Mouse (Mus musculus): ENCODE results near the gene Tyms. TPM values are rescaled to one million over a fixed set of nuclear protein-coding genes. Genes with fewer than 3 reads are reported as not detected.

Gene Tyms
- polyA plus RNA-seq, 1 experiment = 94.5 TPM

DNA sequence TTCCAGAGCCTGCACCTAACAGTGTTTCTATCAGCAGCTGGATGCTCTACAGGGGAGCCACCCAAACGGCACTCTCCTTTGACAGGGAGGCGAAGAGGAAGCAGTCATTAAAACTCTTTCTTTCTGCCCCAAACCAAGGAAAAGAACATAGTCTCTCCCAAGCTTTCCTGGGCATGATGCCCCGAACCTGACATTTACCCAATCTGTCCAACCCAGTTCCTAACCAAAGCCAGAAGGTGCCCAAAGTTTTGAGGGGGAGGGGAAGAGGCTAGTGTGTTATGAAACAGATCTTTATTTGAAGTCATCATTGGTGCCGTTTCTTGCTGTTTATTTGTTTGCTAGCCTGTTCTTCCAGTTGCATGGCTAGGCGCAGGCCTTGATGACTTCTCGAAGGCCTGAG is 22.3 kb upstream of the Tyms start:
- no peaks in the 10 kb centered on the region for H3K9me3 ChIP-seq (replicated peaks; ENCODE audit: control insufficient read depth, insufficient read depth, low read length, poor library complexity, severe bottlenecking)
- TF ChIP-seq POLR2A (IDR thresholded peaks at IDR 0.05; ENCODE audit: insufficient read depth, low read length) = no peak
- no peak for TF ChIP-seq CTCF (IDR thresholded peaks at IDR 0.05; ENCODE audit: low read depth, low read length)
- no peak for TF ChIP-seq EP300 (IDR thresholded peaks at IDR 0.05; ENCODE audit: insufficient read depth, low read depth, low read length)
- no peaks in the 10 kb centered on the region for H3K36me3 ChIP-seq (ENCODE audit: control insufficient read depth, insufficient read depth, low read length, poor library complexity, severe bottlenecking)
- no peaks in the 10 kb centered on the region for H3K4me1 ChIP-seq (ENCODE audit: control insufficient read depth, insufficient read depth, low read length)
- no peak overlapping the region for H3K27ac ChIP-seq (ENCODE audit: insufficient read depth, low read length)
- H3K4me3 ChIP-seq (ENCODE audit: low read depth, low read length) = no peak overlapping the region
- H3K9ac ChIP-seq (ENCODE audit: low read depth, poor library complexity, severe bottlenecking) = no peak overlapping the region
- H3K27me3 ChIP-seq (ENCODE audit: control insufficient read depth, insufficient read depth, low read length, poor library complexity, severe bottlenecking) = no peaks in the 10 kb centered on the region

DNA sequence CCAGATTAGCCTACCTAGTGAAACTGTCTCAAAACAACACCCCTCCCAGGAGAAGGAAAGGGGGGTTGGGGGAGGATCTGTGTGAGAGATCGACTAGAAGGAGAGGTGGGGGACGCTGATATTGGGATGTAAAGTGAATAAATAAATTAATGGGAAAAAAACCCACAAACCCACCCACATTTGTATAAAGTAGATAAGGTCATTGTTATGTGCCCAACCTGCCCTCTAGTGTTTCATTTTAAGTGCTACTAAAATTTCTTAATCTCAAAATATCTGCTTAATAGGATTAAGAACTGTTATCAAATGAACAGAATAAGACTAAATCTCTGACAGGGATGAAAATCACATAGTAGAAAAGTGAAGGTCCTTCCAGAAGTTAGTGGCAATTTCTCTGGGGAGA is 21.0 kb upstream of the Tyms start:
- H3K4me3 ChIP-seq (ENCODE audit: low read depth, low read length) = no peak overlapping the region
- H3K36me3 ChIP-seq (ENCODE audit: control insufficient read depth, insufficient read depth, low read length, poor library complexity, severe bottlenecking) = no peaks in the 10 kb centered on the region
- H3K9ac ChIP-seq (ENCODE audit: low read depth, poor library complexity, severe bottlenecking) = no peak overlapping the region
- H3K9me3 ChIP-seq (replicated peaks; ENCODE audit: control insufficient read depth, insufficient read depth, low read length, poor library complexity, severe bottlenecking) = 0 out of 2 replicates have a peak, but pooled peaks cover 3% of the 10 kb centered on the region
- no peaks in the 10 kb centered on the region for H3K27me3 ChIP-seq (ENCODE audit: control insufficient read depth, insufficient read depth, low read length, poor library complexity, severe bottlenecking)
- no peaks in the 10 kb centered on the region for H3K4me1 ChIP-seq (ENCODE audit: control insufficient read depth, insufficient read depth, low read length)
- H3K27ac ChIP-seq (ENCODE audit: insufficient read depth, low read length) = no peak overlapping the region
- no peak for TF ChIP-seq CTCF (IDR thresholded peaks at IDR 0.05; ENCODE audit: low read depth, low read length)
- TF ChIP-seq POLR2A (IDR thresholded peaks at IDR 0.05; ENCODE audit: insufficient read depth, low read length) = no peak
- TF ChIP-seq EP300 (IDR thresholded peaks at IDR 0.05; ENCODE audit: insufficient read depth, low read depth, low read length) = no peak

DNA sequence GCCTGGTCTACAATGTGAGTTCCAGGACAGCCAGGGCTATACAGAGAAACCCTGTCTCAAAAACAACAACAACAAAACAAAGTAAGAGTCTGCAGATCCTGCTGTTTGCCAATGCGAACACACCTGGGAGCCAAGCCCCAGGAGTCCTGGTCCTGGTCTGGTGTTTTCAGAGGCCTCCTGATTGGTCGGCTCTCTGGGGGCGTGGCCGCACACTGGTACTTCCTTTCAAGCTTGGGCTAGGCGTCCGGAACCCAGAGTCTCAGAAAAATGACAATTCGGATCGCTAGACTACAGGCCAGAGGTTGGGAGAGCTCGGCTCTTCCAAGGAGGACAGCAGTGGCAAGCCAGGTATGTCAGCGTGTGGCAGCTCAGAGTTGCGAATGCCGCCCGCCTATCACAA is 19.3 kb upstream of the Tyms start:
- Histone ChIP-seq H3K9ac (ENCODE audit: low read depth, poor library complexity, severe bottlenecking) (peak overlapping the region; percentile 13), H3K36me3 (ENCODE audit: control insufficient read depth, insufficient read depth, low read length, poor library complexity, severe bottlenecking) (no peaks in the 10 kb centered on the region), H3K9me3 (replicated peaks; ENCODE audit: control insufficient read depth, insufficient read depth, low read length, poor library complexity, severe bottlenecking) (0 out of 2 replicates have a peak, but pooled peaks cover 3% of the 10 kb centered on the region), H3K27ac (ENCODE audit: insufficient read depth, low read length) (no peak overlapping the region), H3K4me1 (ENCODE audit: control insufficient read depth, insufficient read depth, low read length) (no peaks in the 10 kb centered on the region), H3K27me3 (ENCODE audit: control insufficient read depth, insufficient read depth, low read length, poor library complexity, severe bottlenecking) (no peaks in the 10 kb centered on the region), H3K4me3 (ENCODE audit: low read depth, low read length) (peak overlapping the region; percentile 55)
- TF ChIP-seq POLR2A (IDR thresholded peaks at IDR 0.05; ENCODE audit: insufficient read depth, low read length) = no peak
- TF ChIP-seq CTCF (IDR thresholded peaks at IDR 0.05; ENCODE audit: low read depth, low read length) = no peak
- TF ChIP-seq EP300 (IDR thresholded peaks at IDR 0.05; ENCODE audit: insufficient read depth, low read depth, low read length) = no peak

DNA sequence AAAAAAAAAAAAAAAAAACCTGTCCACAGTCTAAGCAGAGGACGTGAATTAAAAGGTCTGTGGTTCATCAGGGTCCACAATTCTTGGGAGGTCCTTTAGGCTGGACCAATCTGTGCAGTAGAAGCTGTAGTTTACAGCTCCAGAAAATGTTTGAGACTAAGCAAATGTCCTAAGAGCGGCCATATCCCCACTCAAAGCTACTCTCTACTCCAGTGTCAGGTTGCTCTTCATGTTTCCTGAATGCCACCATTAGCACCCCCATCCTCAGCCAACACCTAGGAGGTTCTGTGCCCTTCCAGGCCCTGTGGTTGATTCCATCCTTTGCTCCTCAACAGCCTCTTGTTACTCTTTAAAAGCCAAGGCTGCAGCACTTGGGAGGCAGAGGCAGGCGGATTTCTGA is 1.0 kb downstream of the Tyms start:
- TF ChIP-seq CTCF (IDR thresholded peaks at IDR 0.05; ENCODE audit: low read depth, low read length) = no peak
- no peak for TF ChIP-seq EP300 (IDR thresholded peaks at IDR 0.05; ENCODE audit: insufficient read depth, low read depth, low read length)
- TF ChIP-seq POLR2A (IDR thresholded peaks at IDR 0.05; ENCODE audit: insufficient read depth, low read length) = no peak
- Histone ChIP-seq H3K36me3 (ENCODE audit: control insufficient read depth, insufficient read depth, low read length, poor library complexity, severe bottlenecking) (peaks cover 41% of the 10 kb centered on the region), H3K27me3 (ENCODE audit: control insufficient read depth, insufficient read depth, low read length, poor library complexity, severe bottlenecking) (no peaks in the 10 kb centered on the region), H3K27ac (ENCODE audit: insufficient read depth, low read length) (no peak overlapping the region), H3K4me1 (ENCODE audit: control insufficient read depth, insufficient read depth, low read length) (no peaks in the 10 kb centered on the region), H3K9ac (ENCODE audit: low read depth, poor library complexity, severe bottlenecking) (peak overlapping the region; percentile 78), H3K9me3 (replicated peaks; ENCODE audit: control insufficient read depth, insufficient read depth, low read length, poor library complexity, severe bottlenecking) (no peaks in the 10 kb centered on the region), H3K4me3 (ENCODE audit: low read depth, low read length) (peak overlapping the region; percentile 96)

DNA sequence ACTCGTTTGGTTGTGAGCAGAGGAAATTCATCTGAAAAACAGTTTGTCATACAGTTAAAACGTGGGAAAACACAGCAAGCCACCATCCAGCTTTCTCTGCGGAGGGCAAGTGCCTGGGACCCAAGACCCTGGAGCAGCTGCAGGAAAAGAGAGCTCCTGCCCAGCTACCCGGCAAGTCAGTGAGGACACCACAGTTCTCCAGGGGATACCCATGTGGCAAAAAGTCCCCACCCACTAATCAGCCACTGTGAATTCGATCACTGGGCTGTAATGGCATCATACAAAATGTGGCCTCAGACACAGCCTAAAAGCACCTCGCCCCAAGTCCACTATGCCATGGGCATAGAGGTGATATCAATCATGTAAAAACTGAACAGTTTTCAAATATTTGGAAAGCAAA is 1.7 kb downstream of the Tyms start:
- H3K27ac ChIP-seq (ENCODE audit: insufficient read depth, low read length) = no peak overlapping the region
- TF ChIP-seq POLR2A (IDR thresholded peaks at IDR 0.05; ENCODE audit: insufficient read depth, low read length) = no peak
- TF ChIP-seq EP300 (IDR thresholded peaks at IDR 0.05; ENCODE audit: insufficient read depth, low read depth, low read length) = no peak
- TF ChIP-seq CTCF (IDR thresholded peaks at IDR 0.05; ENCODE audit: low read depth, low read length) = no peak
- H3K9ac ChIP-seq (ENCODE audit: low read depth, poor library complexity, severe bottlenecking) = peak overlapping the region; percentile 78
- H3K36me3 ChIP-seq (ENCODE audit: control insufficient read depth, insufficient read depth, low read length, poor library complexity, severe bottlenecking) = peaks cover 48% of the 10 kb centered on the region
- H3K4me1 ChIP-seq (ENCODE audit: control insufficient read depth, insufficient read depth, low read length) = no peaks in the 10 kb centered on the region
- no peaks in the 10 kb centered on the region for H3K27me3 ChIP-seq (ENCODE audit: control insufficient read depth, insufficient read depth, low read length, poor library complexity, severe bottlenecking)
- no peaks in the 10 kb centered on the region for H3K9me3 ChIP-seq (replicated peaks; ENCODE audit: control insufficient read depth, insufficient read depth, low read length, poor library complexity, severe bottlenecking)
- no peak overlapping the region for H3K4me3 ChIP-seq (ENCODE audit: low read depth, low read length)

DNA sequence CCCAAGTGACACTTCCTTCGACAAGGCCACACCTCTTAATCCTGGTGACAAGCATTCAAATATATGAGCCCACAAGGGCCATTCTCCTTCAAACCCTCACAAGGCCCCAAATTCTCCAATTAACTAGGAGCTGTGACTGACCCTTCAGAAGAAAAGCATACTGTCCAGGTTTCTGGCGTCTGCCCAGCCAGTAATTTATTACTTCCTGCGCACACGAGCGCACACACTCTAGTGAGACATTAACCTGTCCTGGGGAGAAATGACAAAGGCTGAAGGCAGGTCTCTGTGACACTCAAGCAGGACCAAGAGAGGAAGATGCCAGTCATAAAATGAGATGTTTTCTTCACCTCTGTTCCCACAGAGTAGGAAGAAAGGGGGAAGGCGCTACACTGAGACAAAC is 5.7 kb downstream of the Tyms start:
- Histone ChIP-seq H3K9me3 (replicated peaks; ENCODE audit: control insufficient read depth, insufficient read depth, low read length, poor library complexity, severe bottlenecking) (no peaks in the 10 kb centered on the region), H3K27me3 (ENCODE audit: control insufficient read depth, insufficient read depth, low read length, poor library complexity, severe bottlenecking) (no peaks in the 10 kb centered on the region), H3K4me3 (ENCODE audit: low read depth, low read length) (no peak overlapping the region), H3K36me3 (ENCODE audit: control insufficient read depth, insufficient read depth, low read length, poor library complexity, severe bottlenecking) (peaks cover 71% of the 10 kb centered on the region), H3K27ac (ENCODE audit: insufficient read depth, low read length) (no peak overlapping the region), H3K9ac (ENCODE audit: low read depth, poor library complexity, severe bottlenecking) (no peak overlapping the region), H3K4me1 (ENCODE audit: control insufficient read depth, insufficient read depth, low read length) (peaks cover 1% of the 10 kb centered on the region)
- TF ChIP-seq CTCF (IDR thresholded peaks at IDR 0.05; ENCODE audit: low read depth, low read length) (no peak), EP300 (IDR thresholded peaks at IDR 0.05; ENCODE audit: insufficient read depth, low read depth, low read length) (no peak), POLR2A (IDR thresholded peaks at IDR 0.05; ENCODE audit: insufficient read depth, low read length) (no peak)
